Mouse (Mus musculus) midbrain, embryonic 16.5 days (tissue): ENCODE measurements at regions not wholly inside any gene's neighbourhood (a gene's known extent, or its start where the extent isn't known, plus 50 kb on each side); places are given as distances from the start of the nearest gene placed in this dataset.

Experiments used
- ATAC-seq: fragments of 200-750 bp; cut with Nextera tagmentation; 2 replicates; pipeline ENCODE4 v1.8.0; 2017; ENCODE audit warnings: moderate TSS enrichment
- H3K27ac ChIP-seq: fragments of 300-500 bp; sonication (generic); 2 replicates; pipeline ENCODE4 v1.5.1; 2014; ENCODE audit warnings: mild to moderate bottlenecking, low read length, mixed read lengths
- H3K27me3 ChIP-seq: fragments of 300-500 bp; sonication (generic); 2 replicates; pipeline ENCODE4 v1.6.1; 2014; ENCODE audit warnings: low read depth, low read length, mixed read lengths; ENCODE audit not compliant: control insufficient read depth, insufficient read depth
- H3K36me3 ChIP-seq: fragments of 300-500 bp; sonication (generic); 2 replicates; pipeline ENCODE4 v1.6.1; 2014; ENCODE audit warnings: mild to moderate bottlenecking, low read length, moderate library complexity, mixed read lengths; ENCODE audit not compliant: control insufficient read depth, insufficient read depth
- H3K4me1 ChIP-seq: fragments of 300-500 bp; sonication (generic); 2 replicates; pipeline ENCODE4 v1.6.1; 2014; ENCODE audit warnings: mild to moderate bottlenecking, low read length, mixed read lengths; ENCODE audit not compliant: control insufficient read depth, insufficient read depth
- H3K4me2 ChIP-seq: fragments of 300-500 bp; sonication (generic); 2 replicates; pipeline ENCODE4 v1.6.1; 2014; ENCODE audit warnings: mild to moderate bottlenecking, low read length, mixed read lengths
- H3K4me3 ChIP-seq: fragments of 300-500 bp; sonication (generic); 2 replicates; pipeline ENCODE4 v1.5.1; 2014; ENCODE audit warnings: low read depth, mild to moderate bottlenecking, low read length, moderate library complexity, mixed read lengths
- H3K9ac ChIP-seq: fragments of 300-500 bp; sonication (generic); 2 replicates; pipeline ENCODE4 v1.6.1; 2014; ENCODE audit warnings: low read depth, low read length, mixed read lengths
- H3K9me3 ChIP-seq: fragments of 300-500 bp; sonication (generic); replicated peaks from 2 replicates; pipeline ENCODE4 v1.6.1; 2014; ENCODE audit warnings: mild to moderate bottlenecking, low read length, mixed read lengths; ENCODE audit not compliant: control insufficient read depth, poor library complexity, severe bottlenecking
- WGBS: fragments of 180-500 bp; shearing (Covaris S2); extraction: QIAGEN DNeasy Blood & Tissue Kit; methylation state at CpG from one replicate; pipeline ENCODE4 v1.1.7; 2014; 5-methylcytosine and 5-hydroxymethylcytosine counted together

DNA sequence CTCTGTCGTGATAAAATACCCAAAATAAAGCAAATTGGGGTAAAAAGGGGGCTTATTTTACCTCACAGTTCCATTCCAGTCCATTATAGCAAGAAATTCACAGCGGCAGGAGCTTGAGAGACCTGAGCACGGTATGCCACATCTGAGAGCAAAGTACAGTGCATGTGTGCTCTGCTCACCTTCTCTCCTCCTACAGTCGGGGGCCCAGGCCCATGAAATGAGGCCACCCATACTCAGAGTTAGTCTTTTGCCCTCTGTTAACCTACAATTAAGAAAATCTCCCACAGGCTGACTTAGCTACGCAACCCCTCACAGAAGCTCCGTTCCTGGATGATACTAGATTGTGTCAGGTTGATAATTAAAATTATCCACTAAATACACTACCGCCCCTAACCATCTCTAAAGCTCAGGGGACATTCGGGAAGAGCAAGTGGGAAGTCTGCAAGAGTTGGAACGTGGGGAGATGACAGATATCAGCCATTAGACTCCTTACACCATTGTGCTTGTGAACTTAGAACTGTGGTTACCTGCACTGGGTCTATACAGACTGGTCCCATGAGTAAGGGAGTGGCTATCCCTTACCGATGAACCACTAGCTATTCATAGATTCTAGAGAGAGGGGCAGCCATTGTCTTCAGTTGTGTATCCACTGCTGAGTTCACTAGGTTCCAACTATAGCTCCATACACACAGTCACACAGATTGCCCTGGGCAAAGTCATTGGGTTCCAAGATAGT is 139.3 kb upstream of the Il12b start:
- H3K36me3 ChIP-seq, result no peaks in the 10 kb centered on the region
- no peak overlapping the region for H3K9ac ChIP-seq
- no peak overlapping the region for H3K27ac ChIP-seq
- no peak overlapping the region for H3K4me2 ChIP-seq
- no peaks in the 10 kb centered on the region for H3K9me3 ChIP-seq
- H3K27me3 ChIP-seq, result no peaks in the 10 kb centered on the region
- H3K4me3 ChIP-seq, result no peak overlapping the region
- no peak for ATAC-seq
- WGBS, result 88% methylated on average over 10 of the region's 10 CpGs
- H3K4me1 ChIP-seq, result no peaks in the 10 kb centered on the region

DNA sequence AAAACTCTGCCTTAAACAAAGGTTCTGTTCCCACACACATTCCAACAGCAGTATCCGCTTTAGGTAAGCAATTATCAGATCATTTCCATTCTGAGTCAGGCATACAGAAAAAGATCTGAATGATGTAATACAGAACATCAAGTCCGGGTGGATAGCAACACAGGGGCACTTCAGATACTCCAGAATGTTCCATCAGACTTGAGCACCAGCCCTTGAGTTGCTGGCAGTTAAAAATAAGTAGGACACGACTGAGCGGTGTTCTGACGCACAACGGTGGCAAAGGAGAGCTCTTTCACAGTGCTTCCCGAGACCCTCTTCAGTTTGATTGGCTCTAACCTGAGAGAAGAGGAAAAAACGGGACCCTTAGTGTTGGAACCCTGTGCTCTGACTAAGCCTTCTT is 138.2 kb upstream of the Il12b start:
- Histone ChIP-seq H3K4me2 (no peak overlapping the region), H3K27me3 (no peaks in the 10 kb centered on the region), H3K9ac (no peak overlapping the region), H3K27ac (no peak overlapping the region), H3K4me3 (no peak overlapping the region), H3K9me3 (no peaks in the 10 kb centered on the region), H3K36me3 (no peaks in the 10 kb centered on the region), H3K4me1 (no peaks in the 10 kb centered on the region)
- 81% methylated on average over 8 of the region's 8 CpGs for WGBS
- no peak for ATAC-seq

DNA sequence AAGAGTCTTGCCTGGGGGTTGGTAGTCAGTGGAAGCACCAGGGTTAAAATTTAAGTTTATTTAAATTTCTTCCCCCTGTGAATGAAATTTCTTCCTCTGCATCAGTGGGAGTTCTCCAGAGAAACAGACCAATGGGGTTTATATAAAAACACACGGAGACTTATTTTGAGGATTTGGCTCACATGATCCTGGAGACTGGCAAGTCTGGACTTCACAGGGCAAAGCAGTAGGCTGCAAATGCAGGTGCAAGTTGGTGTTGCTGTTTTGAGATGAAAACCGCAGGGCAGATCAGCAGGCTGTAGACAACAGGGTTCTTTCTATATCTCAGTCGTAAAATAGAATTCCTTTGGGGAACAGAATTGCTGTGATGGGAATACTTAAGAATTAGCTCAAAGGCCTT is 137.3 kb upstream of the Il12b start:
- no peaks in the 10 kb centered on the region for H3K4me1 ChIP-seq
- no peak overlapping the region for H3K4me2 ChIP-seq
- H3K36me3 ChIP-seq, result no peaks in the 10 kb centered on the region
- H3K4me3 ChIP-seq, result no peak overlapping the region
- H3K9me3 ChIP-seq, result no peaks in the 10 kb centered on the region
- no peak for ATAC-seq
- WGBS, result 84% methylated on average over 3 of the region's 3 CpGs
- no peak overlapping the region for H3K27ac ChIP-seq
- H3K9ac ChIP-seq, result no peak overlapping the region
- H3K27me3 ChIP-seq, result no peaks in the 10 kb centered on the region

DNA sequence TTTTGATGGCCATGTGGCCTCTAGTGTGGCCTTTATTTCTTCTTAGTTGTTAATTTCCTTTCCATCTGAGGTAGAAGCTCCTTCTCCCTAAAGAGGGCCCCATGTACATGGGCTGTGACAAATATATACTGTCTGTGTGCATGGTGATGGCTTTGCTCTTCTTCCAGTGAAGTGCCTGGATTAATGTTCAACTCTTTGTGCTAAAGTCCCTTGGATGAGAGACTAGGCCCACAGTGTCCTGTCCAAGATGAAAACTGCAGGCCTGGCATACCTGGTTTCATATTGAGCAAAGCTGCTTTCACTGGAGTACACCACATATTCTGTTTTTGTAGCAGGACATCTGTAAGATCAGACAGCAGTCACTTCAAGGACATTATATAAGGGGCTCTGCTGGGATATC is 127.6 kb upstream of the Il12b start:
- no peak overlapping the region for H3K4me3 ChIP-seq
- H3K4me1 ChIP-seq, result no peaks in the 10 kb centered on the region
- no peak for ATAC-seq
- H3K9me3 ChIP-seq, result no peaks in the 10 kb centered on the region
- no peak overlapping the region for H3K9ac ChIP-seq
- H3K4me2 ChIP-seq, result no peak overlapping the region
- no peaks in the 10 kb centered on the region for H3K36me3 ChIP-seq
- H3K27me3 ChIP-seq, result no peaks in the 10 kb centered on the region
- no peak overlapping the region for H3K27ac ChIP-seq

DNA sequence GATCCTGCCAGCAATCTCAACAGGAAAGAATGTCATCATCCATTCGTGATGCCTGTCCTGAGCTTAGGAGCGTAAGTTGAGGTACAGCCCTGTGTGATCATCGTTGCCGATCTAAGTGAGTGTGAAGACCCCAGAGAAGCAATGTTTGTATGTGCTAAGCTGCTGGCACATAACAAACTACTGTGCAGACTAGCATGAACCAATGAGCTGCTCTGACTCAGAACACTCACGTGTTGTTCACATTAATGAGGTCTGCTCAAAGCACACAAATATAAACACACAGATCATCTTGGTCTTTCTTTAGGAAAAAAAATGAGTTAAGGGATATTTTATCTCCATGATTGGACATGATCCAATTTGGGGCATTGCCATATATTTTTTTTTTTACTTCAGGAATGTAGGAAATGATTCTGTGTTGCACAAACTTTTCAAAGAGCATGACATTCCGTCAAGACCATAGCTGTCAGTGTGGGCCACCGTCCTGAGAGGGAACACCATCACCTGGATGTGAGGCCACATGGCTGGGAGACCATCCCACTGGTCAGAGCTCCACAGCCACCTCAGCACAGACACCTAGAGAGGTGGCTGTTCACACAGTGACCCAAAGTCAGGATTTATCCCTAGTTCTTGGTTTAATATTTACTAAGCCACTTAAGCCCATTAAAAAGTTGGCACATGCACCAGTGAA is 121.2 kb upstream of the Il12b start:
- H3K4me2 ChIP-seq, result no peak overlapping the region
- no peaks in the 10 kb centered on the region for H3K27me3 ChIP-seq
- WGBS, result 85% methylated on average over 7 of the region's 7 CpGs
- no peak overlapping the region for H3K4me3 ChIP-seq
- H3K27ac ChIP-seq, result no peak overlapping the region
- no peaks in the 10 kb centered on the region for H3K9me3 ChIP-seq
- no peak overlapping the region for H3K9ac ChIP-seq
- H3K36me3 ChIP-seq, result no peaks in the 10 kb centered on the region
- H3K4me1 ChIP-seq, result no peaks in the 10 kb centered on the region
- ATAC-seq, result no peak

DNA sequence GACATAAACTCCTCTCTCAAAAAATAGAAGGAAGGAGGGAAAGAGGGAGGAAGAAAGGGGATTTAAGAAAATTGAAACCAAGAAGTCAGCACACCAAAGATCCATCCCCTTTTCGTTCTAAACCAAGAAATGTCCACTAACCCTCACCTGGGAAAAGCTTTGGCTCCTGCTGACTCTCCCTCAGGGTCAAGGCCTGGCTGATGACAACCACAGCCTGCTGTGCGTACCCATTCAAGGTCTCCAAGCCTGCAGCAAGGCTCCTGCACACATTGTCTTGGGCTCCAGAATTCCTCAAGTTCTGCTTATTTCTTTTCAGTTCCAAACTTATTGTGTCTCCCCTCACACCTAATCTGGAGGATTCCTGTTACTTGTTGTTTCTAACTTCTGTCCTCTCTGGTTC is 113.9 kb upstream of the Il12b start:
- Histone ChIP-seq H3K27me3 (no peaks in the 10 kb centered on the region), H3K36me3 (no peaks in the 10 kb centered on the region), H3K9ac (no peak overlapping the region), H3K9me3 (no peaks in the 10 kb centered on the region), H3K27ac (no peak overlapping the region), H3K4me1 (no peaks in the 10 kb centered on the region), H3K4me2 (no peak overlapping the region), H3K4me3 (no peak overlapping the region)
- ATAC-seq, result no peak
- 77% methylated on average over 2 of the region's 2 CpGs for WGBS

DNA sequence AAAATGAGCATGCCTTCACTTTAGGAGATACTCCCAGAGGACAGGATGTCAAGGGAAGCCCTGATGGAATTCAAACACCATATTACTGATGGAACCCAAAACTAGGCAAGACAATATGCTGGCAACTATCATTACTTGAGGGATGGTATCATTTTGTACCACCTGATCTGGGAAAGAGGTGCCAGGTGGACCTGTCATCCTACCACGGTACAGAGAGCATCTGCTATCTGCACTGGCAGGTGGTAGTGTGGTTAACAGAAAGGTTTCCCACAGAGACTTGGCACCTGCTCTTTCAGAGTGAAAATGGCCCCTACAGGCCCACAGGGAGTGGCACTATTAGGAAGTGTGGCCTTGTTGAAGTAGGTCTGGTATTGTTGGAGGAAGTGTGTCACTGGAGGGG is 111.0 kb upstream of the Il12b start:
- Histone ChIP-seq H3K4me1 (no peaks in the 10 kb centered on the region), H3K27me3 (no peaks in the 10 kb centered on the region), H3K27ac (no peak overlapping the region), H3K9me3 (no peaks in the 10 kb centered on the region), H3K4me3 (no peak overlapping the region), H3K4me2 (no peak overlapping the region), H3K9ac (no peak overlapping the region), H3K36me3 (no peaks in the 10 kb centered on the region)
- WGBS, result 77% methylated on average over 1 of the region's 1 CpGs
- no peak for ATAC-seq

DNA sequence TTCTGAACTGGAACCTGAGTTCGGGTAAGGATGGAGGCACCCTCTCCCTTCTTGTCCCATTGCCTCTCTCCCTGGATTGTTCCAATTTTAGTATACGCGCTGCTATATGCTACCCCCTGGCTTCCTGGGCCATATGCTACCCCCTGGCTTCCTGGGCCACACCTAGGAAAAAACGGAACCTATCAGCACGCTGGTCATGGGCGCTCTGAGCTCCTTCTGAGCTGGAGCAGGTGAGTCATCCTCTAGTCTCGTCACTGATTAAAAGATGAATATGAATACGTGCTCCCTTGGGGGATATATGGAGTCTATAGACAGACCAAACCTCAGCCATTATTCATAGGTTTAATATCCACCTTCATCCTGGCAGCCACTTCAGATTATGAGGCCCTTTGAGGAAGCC is 96.1 kb upstream of the Il12b start:
- ATAC-seq, result no peak
- 84% methylated on average over 8 of the region's 8 CpGs for WGBS

DNA sequence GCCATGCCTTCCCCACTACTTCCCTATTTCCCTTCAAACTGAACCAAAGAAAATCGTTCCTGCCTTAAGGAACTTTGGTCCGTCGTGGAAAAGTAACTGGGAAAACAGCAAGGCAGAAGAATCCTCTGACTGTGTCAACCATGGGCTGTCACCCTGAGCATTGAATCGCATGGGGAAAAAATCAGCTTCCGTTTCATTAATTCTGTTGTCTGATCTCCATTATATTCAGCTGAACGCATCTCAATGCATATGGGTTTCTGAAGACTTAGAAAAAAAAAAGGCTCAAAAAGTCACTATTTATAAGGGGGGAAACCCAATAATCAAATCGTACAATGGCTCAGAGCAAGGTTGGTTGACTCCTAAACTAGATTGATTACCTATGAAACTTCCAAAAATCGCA is 83.8 kb upstream of the Il12b start:
- Histone ChIP-seq H3K9me3 (no peaks in the 10 kb centered on the region), H3K9ac (no peak overlapping the region), H3K36me3 (no peaks in the 10 kb centered on the region), H3K4me2 (no peak overlapping the region), H3K4me1 (no peaks in the 10 kb centered on the region), H3K27ac (no peak overlapping the region), H3K27me3 (no peaks in the 10 kb centered on the region), H3K4me3 (no peak overlapping the region)
- no peak for ATAC-seq
- WGBS, result 48% methylated on average over 8 of the region's 8 CpGs

More for the DNA sequence above, 96.1 kb upstream of the Il12b start:
- no peak overlapping the region for H3K27ac ChIP-seq
- no peaks in the 10 kb centered on the region for H3K4me1 ChIP-seq
- H3K4me2 ChIP-seq, result no peak overlapping the region
- no peak overlapping the region for H3K4me3 ChIP-seq
- H3K9me3 ChIP-seq, result no peaks in the 10 kb centered on the region
- no peaks in the 10 kb centered on the region for H3K27me3 ChIP-seq
- no peak overlapping the region for H3K9ac ChIP-seq
- no peaks in the 10 kb centered on the region for H3K36me3 ChIP-seq
